Mouse (Mus musculus) testis, adult 10 weeks (tissue): ENCODE results near the gene Cpeb4. TPM values are rescaled to one million over a fixed set of nuclear protein-coding genes. Genes with fewer than 3 reads are reported as not detected.

ENCODE experiments used
- polyA plus RNA-seq: library from polyadenylated mRNA; stranded (reverse); fragments of 350-450 nt; fragmentation: Illumina TruSeq; extraction: RNeasy Lipid Tissue Mini Kit (QIAGEN cat#74804); gene quantifications from one replicate; pipeline ENCODE4 v1.2.3, GENCODE M21; 2014; ENCODE audit warnings: low read depth, low replicate concordance

Gene Cpeb4
- polyA plus RNA-seq, result 68.9 TPM

DNA sequence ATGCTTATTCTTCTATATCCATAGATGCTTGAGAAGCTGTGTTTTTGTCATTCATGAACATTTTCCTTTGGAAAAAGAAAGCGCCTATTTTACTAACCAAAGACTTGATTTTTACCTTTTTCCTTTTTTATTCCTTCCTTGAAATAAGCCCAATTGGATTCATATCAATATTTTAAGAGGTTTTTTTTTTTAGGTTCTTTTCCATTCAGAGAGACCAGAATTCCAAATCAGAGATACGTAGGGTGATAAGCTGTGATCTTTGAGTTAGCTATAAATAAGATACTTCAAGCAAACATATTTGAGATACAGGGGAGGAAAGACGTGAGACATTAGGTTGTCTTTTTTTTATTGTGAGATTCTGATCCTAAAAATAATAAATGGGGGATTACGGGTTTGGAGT lies at the start of gene Cpeb4:
Gene Cpeb4, plus strand, starts transcription at position 301 of the 400 bp plus-strand sequence.

DNA sequence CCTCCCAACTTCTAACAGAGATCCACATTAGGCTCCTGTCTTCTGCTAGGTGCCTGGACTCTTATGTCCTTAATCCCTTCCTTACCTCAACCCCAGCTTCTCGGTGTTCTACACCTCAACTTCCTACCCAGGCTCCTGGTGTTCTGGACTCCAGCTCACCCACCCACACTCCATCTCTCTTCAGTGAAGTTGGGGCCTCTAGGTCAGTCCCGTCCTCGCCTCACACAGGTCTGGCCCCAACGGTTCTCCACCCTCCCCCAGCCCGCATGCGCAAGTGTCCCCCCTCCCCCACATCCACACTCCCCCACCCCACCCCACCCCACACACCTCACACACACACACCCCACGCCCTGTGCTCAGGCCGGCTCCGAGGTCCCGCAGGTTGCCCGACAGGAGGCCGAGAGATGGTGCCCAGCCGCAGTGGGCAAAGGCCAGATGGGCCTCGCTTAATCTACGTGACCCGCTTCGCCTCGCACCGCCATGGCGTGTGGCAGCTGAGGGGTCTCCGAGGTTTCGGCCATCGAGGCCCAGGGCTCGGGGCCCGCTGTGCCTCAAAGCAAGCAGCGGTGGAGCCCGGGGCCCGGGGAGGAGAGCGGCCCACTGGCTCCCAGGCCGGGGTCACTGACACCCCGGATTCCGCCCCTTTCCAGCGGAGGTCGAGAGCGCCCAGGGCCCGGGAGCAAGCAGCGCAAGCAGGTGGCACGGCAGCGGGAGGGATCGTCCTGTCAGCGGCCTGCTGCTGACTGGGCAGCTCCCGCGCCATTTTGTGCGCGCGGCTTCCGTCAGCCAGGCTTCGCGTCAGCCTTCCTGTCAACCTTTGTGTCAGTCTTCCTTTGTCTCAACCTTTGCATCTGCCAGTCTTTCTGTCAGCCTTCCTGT lies 93.5 kb downstream of the Cpeb4 start, which contains the start of gene 4930524B15Rik:
Gene 4930524B15Rik, plus strand, starts transcription at position 337 of the 879 bp plus-strand sequence.

Other genes with a start within 250 kb of the Cpeb4 start
- 31.9 TPM for gene Bod1, start 200.3 kb upstream of the Cpeb4 start, polyA plus RNA-seq
- gene 4930524B15Rik, start 93.4 kb downstream of the Cpeb4 start, polyA plus RNA-seq, result 76.3 TPM
- gene Nsg2, start 128.3 kb downstream of the Cpeb4 start, polyA plus RNA-seq, result not detected